Comparison of ENCODE assay signal across 8 mouse cellular contexts in the genomic region with DNA sequence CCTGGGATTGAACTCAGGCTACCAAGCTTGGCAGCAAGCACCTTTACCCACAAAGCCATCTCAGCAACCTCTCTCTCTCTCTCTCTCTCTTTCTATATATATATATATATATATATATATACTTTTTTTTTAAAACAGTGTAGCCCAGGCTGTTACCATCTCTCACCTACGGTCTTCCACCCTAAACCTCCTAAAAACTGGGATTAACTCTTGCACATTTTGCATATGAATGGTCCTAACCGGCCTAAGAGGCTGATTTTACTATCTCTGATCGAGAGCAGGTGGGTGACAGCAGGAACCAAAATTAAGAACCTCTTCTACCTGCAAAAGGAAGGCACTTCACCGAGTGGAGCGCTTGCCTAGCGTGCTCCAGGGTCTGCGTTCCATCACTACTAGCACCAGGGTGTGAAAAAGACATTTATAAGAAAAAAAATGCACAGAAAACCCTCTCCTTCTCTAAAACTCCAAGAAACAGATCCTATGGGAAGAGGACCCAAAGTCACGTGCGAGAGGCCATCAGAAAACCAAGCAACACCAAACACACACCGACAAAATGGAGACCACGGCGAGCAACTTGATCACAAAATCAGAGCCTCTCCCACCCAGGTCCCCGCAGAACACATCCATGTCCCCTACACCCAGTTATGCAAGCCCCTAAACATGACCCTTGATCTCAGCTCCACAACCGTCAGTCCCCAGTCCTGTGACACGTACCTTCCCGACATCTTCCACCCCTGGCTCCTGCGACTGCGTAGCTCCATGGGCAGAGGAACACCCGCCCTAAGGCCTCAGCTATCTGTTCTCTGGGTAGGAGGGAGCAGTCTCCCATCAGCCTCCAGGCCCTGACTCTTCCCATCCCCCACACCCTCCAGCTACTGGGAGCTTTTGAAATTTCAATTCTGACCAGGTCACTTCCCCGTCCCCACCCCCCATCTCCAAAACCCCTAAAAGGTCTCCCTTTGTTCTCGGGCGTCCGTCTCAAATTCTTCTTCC. TPM values are rescaled to one million over a fixed set of nuclear protein-coding genes. Genes with fewer than 3 reads are reported as not detected.
DNase-seq lines count a peak whose midpoint lies in the region; ATAC-seq and TF ChIP-seq lines count a peak whose summit lies in the region.

A gene (minus strand): TSS at position 815 of the 993 bp plus-strand sequence.

- no peaks in the 10 kb centered on the region for H3K9me3 ChIP-seq in forebrain, embryonic 10.5 days
- H3K9me3 ChIP-seq in limb, embryonic 15.5 days, result no peaks in the 10 kb centered on the region

- ATAC-seq in cerebellum, adult (ENCODE audit: insufficient number of reproducible peaks, low FRiP score, low TSS enrichment), result no peak
- no peak for ATAC-seq in Patski
- ATAC-seq in limb, embryonic 15.5 days (ENCODE audit: insufficient number of reproducible peaks, low FRiP score, low TSS enrichment, low read depth), result no peak
- ATAC-seq in frontal cortex, adult (ENCODE audit: low TSS enrichment), result no peak

- H3K36me3 ChIP-seq in forebrain, embryonic 10.5 days (replicated peaks), result no peaks in the 10 kb centered on the region
- no peaks in the 10 kb centered on the region for H3K36me3 ChIP-seq in limb, embryonic 15.5 days

- POLR2A ChIA-PET in Patski (lab: Charles Lee), result interaction anchor here (1.0 kb wide), 1 partner anchor 13 kb away, joined by 3 read pairs; no protein-coding TSS in a partner anchor

- peak within 1 kb of the TSS; percentile 89 for H3K27ac ChIP-seq in forebrain, embryonic 10.5 days
- H3K27ac ChIP-seq in limb, embryonic 15.5 days, result peak within 1 kb of the TSS; percentile 83; the same call in 1 of the 2 replicates
- H3K27ac ChIP-seq in olfactory bulb, adult 2 months (ENCODE audit: insufficient read depth, low read depth, low read length), result no peak within 1 kb of the TSS

- H3K4me3 ChIP-seq in forebrain, embryonic 10.5 days, result peak within 1 kb of the TSS; percentile 42
- no peak within 1 kb of the TSS for H3K4me3 ChIP-seq in limb, embryonic 15.5 days
- no peak within 1 kb of the TSS for H3K4me3 ChIP-seq in olfactory bulb, adult 2 months (ENCODE audit: insufficient read depth, low read depth, low read length)

- H3K9ac ChIP-seq in limb, embryonic 15.5 days, result no peak within 1 kb of the TSS

- no peak for TF ChIP-seq CTCF in Patski (IDR thresholded peaks at IDR 0.05)
- no peak for TF ChIP-seq CTCF in olfactory bulb, adult 2 months (IDR thresholded peaks at IDR 0.05; ENCODE audit: insufficient read depth, low read depth, low read length)

- no peaks in the 10 kb centered on the region for H3K27me3 ChIP-seq in Patski
- H3K27me3 ChIP-seq in forebrain, embryonic 10.5 days (ENCODE audit: poor library complexity, severe bottlenecking), result no peaks in the 10 kb centered on the region
- H3K27me3 ChIP-seq in limb, embryonic 15.5 days, result no peaks in the 10 kb centered on the region

- in situ Hi-C loops in Patski (cut with MboI; ENCODE audit: low pct_unique_long_range_greater_than_20kb), result no loop called here

- H3K4me2 ChIP-seq in limb, embryonic 15.5 days, result no peak within 1 kb of the TSS

- 14% methylated on average over 23 of the region's 23 CpGs for WGBS in forebrain, embryonic 10.5 days
- 58% methylated on average over 23 of the region's 23 CpGs for WGBS in limb, embryonic 15.5 days
- 85% methylated on average over 23 of the region's 23 CpGs for WGBS in olfactory bulb, adult 2 months

- peak; percentile 28 for DNase-seq in cerebellum, adult 9-11 months
- no peak for DNase-seq in Patski (ENCODE audit: low read depth, low spot score)
- DNase-seq in forebrain, embryonic 10.5 days (ENCODE audit: extremely low spot score, low spot score), result peak; percentile 68
- DNase-seq in heart, postnatal 4 days, result no peak

- CTCF ChIA-PET in Patski (lab: Charles Lee), result interaction anchor here (1.1 kb wide), 1 partner anchor 80 kb away, joined by 4 read pairs; no protein-coding TSS in a partner anchor

- TF ChIP-seq POLR2A in olfactory bulb, adult 2 months (IDR thresholded peaks at IDR 0.05; ENCODE audit: insufficient read depth, low read depth, low read length), result no peak

- peaks cover 65% of the 10 kb centered on the region for H3K4me1 ChIP-seq in forebrain, embryonic 10.5 days
- H3K4me1 ChIP-seq in limb, embryonic 15.5 days, result peaks cover 35% of the 10 kb centered on the region
- H3K4me1 ChIP-seq in olfactory bulb, adult 2 months (ENCODE audit: control insufficient read depth, insufficient read depth, low read length), result peaks cover 4% of the 10 kb centered on the region

RNA-seq across cellular contexts. Expression of the gene that starts here (rescaled TPM):
- 98.3 TPM for polyA plus RNA-seq in Patski (2021)
- polyA plus RNA-seq in forebrain, embryonic 10.5 days (2016; fragmentation: Nextera tagmentation; extraction: Ambion mirVana), result 60.2 and 64.4 TPM in 2 replicates
- 10 to 100 TPM; 49.5 to 50.4 TPM for total RNA-seq in heart, postnatal 4 days (2021)
- 40.4 and 52.2 TPM in 2 replicates for polyA plus RNA-seq in limb, embryonic 15.5 days (2015; fragmentation: Nextera tagmentation; extraction: Ambion mirVana)
- 440 TPM in 1 of 2 replicates, not detected in the other for polyA plus RNA-seq in olfactory bulb, adult 2 months (2012; ENCODE audit: insufficient read depth, insufficient read length, low replicate concordance, missing spikeins)

Comparison
In these comparisons a context has a peak if more than half of its experiments do, and no peak if none do; other contexts are left out.
1. DNase-seq: peak in cerebellum, adult 9-11 months (single experiment) and forebrain, embryonic 10.5 days (single experiment); none in Patski (single experiment) and heart, postnatal 4 days (single experiment).